Mouse (Mus musculus): ENCODE measurements at regions not wholly inside any gene's neighbourhood (a gene's known extent, or its start where the extent isn't known, plus 50 kb on each side); places are given as distances from the start of the nearest gene placed in this dataset.
"Not testable (repeated sequence)": the region's sequence is repeated elsewhere in the genome, so short reads cannot be mapped to it uniquely, and the experiment has no call there.

GRCm38 (mm10) chr1:96189776-96190175 is 522.4 kb upstream of the St8sia4 start:
- not testable (repeated sequence) for DNase-seq

- no peak for DNase-seq
Measured at GRCm38 (mm10) chr1:96166767-96167166, 499.4 kb upstream of the St8sia4 start.

GRCm38 (mm10) chr1:96155484-96155883 is 488.1 kb upstream of the St8sia4 start:
- no peak for DNase-seq

- no peak for DNase-seq
Measured at GRCm38 (mm10) chr1:96128618-96129017, 461.2 kb upstream of the St8sia4 start.

GRCm38 (mm10) chr1:96107986-96108385 is 440.6 kb upstream of the St8sia4 start:
- DNase-seq = no peak

GRCm38 (mm10) chr1:96105392-96105791 is 438.0 kb upstream of the St8sia4 start:
- DNase-seq = no peak

- no peak for DNase-seq
Measured at GRCm38 (mm10) chr1:96083575-96083974, 416.2 kb upstream of the St8sia4 start.

- DNase-seq = no peak
Measured at GRCm38 (mm10) chr1:96074710-96075109, 407.3 kb upstream of the St8sia4 start.

GRCm38 (mm10) chr1:96061335-96061734 is 394.0 kb upstream of the St8sia4 start:
- no peak for DNase-seq

- peak; percentile 16 for DNase-seq
Measured at GRCm38 (mm10) chr1:96049260-96049659, 381.9 kb upstream of the St8sia4 start.

- DNase-seq = no peak
Measured at GRCm38 (mm10) chr1:96046556-96046955, 379.2 kb upstream of the St8sia4 start.

- DNase-seq = no peak
Measured at GRCm38 (mm10) chr1:96019443-96019842, 352.1 kb upstream of the St8sia4 start.

GRCm38 (mm10) chr1:96009461-96009860 is 342.1 kb upstream of the St8sia4 start:
- DNase-seq = peak; percentile 81

GRCm38 (mm10) chr1:96003086-96003485 is 335.7 kb upstream of the St8sia4 start:
- DNase-seq = no peak

GRCm38 (mm10) chr1:95962164-95962563 is 294.8 kb upstream of the St8sia4 start:
- no peak for DNase-seq

All from retina, postnatal 1 day (tissue).